Mouse (Mus musculus) cerebellum, adult 11-12 months (tissue): ENCODE measurements around the gene Cyp39a1.

Experiments
- DNase-seq: peaks from one replicate; pipeline ENCODE4 v3.0.0; 2022

The Cyp39a1 gene

DNA sequence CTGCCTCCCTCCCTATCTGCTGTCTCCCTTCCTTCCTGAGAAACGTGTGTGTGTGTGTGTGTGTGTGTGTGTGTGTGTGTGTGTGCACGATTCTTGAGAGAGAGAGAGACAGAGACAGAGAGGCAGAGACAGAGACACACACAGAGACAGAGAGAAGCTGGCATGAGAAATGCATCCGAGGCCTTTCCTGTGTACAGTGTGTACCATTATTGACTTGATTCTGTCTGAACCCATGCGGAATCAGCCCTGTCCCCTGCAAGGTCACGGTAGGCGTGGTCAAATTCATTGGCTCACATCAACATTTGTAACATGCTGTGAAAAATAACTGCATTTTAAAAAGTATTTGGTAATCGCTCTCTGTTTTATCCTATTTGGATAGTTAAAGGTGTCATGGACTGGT lies 16.9 kb downstream of the Cyp39a1 start:
- no peak for DNase-seq

GRCm38 (mm10) chr17:43684638-43685037 lies 17.4 kb downstream of the Cyp39a1 start:
- no peak for DNase-seq

DNA sequence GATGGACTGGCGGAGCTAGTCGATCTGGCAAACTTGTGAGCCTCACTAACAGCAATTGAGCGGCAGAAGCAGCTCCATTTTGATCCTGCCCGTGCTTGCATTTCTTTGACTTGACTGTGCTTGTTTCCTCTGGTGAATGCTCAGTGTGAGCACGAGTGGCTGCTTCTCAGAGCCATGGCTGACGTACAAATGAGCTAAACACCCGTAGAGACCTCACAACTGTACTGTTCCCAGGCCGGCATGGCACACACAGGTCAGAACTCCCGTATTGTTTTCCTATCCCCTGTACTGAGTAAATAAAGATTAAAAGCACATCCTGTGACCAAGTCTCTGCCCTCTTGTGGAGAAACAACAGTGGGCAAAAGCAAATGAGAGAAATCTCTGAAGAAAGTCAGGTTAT lies 22.4 kb downstream of the Cyp39a1 start:
- no peak for DNase-seq

DNA sequence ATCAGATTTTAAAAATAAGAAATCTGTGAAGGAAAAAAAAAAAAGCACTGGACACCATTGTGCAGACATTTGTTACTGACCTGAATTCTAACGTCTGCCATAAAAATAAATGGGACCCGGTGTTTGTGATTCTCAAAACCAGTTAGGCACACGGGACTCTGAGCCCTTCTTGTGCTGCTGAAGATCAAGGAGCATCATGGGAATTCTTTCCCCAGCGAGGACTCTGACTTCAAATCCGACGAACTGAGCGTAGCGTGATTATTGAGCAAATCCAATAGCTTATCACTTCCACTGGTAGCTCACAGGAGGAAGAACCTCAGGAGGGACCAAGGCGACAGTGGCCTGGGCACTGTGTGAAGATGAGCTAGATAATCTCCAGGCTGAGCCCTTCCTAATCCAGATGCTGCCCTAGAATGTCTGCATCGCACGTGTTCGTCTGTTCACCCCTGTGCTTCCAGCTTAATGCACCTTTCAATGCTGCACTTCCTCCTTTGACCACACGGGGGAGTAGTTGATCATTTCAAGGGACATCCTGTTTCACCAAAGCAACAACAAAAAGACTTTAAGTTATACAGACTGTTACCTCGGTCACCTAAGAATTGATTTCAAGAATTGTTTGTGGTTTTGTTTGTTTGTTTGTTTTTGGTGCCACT lies 31.9 kb downstream of the Cyp39a1 start:
- DNase-seq, result peak; percentile 28

DNA sequence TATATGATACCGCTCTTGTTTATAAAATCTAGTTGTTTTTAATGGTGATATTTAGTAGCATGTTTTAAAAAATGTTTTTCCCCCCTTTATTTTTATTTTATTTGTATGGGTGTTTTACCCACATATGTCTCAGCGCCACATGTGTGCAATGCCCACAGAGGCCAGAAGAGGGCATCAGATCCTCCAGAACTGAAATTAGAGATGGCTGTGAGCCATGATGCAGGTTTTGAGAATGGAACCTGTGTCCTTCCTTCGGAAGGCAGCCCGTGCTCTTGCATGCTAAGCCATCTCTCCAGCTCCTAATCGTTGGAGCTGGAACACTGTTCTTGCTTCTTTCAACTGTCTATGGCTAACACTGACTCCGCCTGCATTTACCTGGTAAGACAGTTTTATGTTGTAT lies 33.8 kb downstream of the Cyp39a1 start:
- DNase-seq, result peak; percentile 27

DNA sequence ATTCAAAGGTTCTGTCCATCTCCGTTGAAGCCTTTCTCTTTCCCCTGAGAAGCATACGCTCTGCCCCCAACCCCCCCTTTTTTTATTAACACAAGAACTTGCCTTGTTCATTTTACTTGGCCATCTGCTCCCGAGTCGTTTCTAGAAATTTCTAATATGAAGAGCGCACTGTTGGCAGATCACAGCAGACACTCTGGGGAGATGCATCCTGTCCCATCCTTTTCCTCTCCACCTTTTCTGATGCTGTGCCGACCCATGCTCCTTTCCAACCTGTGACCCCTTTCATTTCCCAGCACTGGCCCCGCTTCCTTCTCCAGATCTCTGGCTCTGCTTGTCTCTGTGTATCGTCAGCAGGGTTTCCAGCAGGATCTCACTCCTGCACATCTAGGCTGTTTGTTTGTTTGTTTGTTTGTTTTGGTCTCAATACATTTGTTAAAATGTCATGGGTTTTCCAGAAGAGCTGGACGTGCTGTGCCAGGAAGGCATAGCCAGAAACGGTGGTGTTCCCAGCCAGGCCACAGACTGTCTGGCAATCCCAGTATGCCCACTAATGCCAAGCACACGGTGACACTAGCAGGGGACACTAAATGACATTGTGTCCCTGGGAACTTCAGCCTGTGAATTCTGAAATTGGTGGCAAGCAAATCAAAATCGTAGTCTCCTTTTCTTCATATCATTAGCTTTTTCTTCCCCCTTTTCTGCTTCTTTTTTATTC lies 37.1 kb downstream of the Cyp39a1 start:
- peak; percentile 45 for DNase-seq

DNA sequence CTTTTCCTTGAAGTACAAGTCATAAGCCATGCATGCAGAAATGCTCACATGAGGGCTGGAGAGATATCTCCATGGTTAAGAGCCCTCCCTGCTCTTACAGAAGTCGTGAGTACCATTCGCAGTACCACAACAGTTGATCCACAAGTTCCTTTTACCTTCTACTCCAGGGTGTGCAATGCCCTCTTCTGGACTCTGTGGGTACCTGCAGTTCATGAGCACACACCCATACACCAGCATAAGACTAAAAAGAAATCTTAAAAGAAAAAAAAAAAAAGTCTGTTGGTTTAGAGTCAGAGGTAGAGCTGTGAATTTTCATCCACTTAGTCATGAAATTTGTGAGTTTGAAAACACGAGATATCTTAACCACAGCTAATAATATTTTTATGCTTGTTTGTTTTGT lies 39.5 kb downstream of the Cyp39a1 start:
- DNase-seq, result no peak

- DNase-seq, result no peak
Measured at GRCm38 (mm10) chr17:43707254-43707653, 40.0 kb downstream of the Cyp39a1 start.

DNA sequence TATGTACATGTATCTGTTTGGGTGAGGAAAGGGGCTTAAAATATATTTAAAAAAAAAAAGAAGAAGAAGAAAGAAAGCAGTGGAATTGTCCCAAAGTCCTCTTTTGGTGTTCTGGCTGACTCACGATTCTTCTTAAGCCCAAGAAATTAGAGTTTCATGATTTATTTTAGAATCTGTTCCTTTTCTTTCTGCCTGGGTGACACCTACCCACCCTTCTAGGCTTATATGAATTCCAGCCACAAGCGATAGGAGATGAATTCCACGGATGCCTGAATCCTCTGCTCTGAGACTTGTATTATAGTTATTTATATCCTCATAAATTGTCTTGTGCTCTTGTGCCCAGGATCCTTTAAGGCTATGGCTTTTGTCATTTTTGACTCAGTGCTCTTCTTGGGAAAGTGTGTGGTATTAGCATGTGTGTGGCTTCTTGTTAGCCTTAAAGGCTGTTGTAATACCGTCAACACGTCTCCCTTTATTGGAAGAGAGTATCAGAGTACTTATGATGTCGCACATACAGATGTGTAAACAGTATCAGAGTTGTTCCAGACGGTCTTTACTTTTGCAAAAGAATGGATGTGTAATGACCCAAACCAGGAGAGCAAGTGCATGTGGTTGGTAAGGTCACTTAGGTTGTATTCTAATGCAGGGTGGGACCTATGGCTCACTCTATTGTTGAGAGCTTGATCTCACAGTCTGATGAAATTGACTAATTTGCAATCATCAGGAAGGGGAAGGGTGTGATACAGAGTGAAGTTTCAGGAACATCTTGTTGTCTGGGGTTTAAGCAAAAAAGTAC lies 44.5 kb downstream of the Cyp39a1 start:
- no peak for DNase-seq

GRCm38 (mm10) chr17:43714191-43714590 lies 47.0 kb downstream of the Cyp39a1 start:
- DNase-seq, result no peak

GRCm38 (mm10) chr17:43716601-43717000 lies 49.4 kb downstream of the Cyp39a1 start:
- DNase-seq, result no peak

DNA sequence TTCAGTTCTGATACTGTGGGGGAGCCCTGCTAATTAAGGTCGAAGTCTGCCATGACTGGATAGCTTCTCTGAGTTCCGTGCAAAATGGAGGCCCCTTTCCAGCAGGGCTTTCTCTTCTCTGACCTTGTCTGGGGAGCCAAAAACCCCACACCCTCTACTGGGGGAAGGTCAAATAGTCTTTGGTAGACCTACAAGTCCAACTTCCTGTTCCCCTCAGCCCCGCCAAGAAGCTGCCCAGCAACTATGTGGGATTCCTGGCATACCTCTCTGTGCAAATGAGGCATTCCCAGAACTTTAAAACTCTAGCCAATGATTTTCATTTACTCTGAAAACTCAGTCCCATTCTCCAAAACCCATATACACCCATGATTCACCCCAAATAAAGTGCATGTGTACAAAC lies 52.2 kb downstream of the Cyp39a1 start:
- no peak for DNase-seq

- DNase-seq, result no peak
Measured at GRCm38 (mm10) chr17:43724480-43724879, 57.3 kb downstream of the Cyp39a1 start.

DNA sequence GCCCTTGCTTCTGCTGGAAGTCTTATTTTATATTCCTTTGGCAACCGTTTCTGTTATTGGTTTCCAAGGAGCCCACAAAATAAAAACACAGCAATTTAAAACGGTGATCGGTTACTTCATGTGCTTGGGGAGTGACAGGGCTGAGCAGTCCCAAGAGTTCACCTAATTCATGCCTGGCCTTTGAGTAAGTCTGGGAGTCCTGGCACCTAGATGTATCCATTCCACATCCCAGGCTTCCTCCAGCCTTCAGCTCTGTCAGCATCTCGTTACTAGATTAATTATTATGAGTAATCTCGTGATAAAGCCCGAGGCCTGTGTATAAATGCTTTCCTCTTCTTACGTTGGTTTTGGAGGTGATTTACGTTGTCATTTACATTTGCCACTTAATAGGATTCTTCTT lies 64.1 kb downstream of the Cyp39a1 start:
- DNase-seq, result no peak

DNA sequence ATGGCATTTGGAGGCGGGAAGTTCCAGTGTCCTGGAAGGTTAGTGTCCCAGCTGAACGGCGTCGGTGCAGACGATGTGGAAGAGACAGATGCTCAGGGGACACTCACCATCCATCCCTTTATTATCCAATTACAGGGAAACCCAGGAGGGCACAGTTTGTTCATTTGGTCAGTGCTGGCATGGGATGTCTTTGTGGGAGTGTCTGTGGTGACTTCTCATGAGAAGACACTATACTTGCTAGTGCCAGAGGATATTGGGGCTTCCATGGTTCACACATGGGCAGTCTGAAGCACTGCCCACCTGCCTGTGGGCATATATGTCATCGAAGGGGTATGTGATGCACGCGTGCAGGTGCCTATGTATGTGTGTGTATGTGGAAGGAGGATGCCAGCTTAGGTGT lies 64.8 kb downstream of the Cyp39a1 start:
- no peak for DNase-seq

- DNase-seq, result no peak
Measured at GRCm38 (mm10) chr17:43734252-43734651, 67.0 kb downstream of the Cyp39a1 start.

DNA sequence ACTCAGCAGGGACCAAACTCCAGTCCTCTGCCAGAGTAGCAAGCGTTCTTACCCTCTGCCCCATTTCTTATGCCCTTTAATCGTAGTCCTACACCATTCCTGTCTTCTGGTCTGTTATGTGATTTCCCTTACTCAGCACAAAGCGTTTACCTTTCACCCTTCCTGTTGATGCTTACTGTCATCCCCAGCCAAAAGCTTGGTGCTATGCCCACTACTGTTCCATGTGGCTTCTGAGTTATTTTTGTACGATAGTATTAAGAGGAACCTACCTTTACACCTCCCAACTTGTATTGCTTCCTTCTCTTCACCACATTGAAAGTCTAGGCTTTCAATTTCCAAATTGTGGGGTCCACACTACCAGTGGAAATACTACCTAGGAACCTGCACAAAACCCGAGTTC lies 76.7 kb downstream of the Cyp39a1 start:
- DNase-seq, result no peak

- no peak for DNase-seq
Measured at GRCm38 (mm10) chr17:43744425-43744824, 77.2 kb downstream of the Cyp39a1 start.

DNA sequence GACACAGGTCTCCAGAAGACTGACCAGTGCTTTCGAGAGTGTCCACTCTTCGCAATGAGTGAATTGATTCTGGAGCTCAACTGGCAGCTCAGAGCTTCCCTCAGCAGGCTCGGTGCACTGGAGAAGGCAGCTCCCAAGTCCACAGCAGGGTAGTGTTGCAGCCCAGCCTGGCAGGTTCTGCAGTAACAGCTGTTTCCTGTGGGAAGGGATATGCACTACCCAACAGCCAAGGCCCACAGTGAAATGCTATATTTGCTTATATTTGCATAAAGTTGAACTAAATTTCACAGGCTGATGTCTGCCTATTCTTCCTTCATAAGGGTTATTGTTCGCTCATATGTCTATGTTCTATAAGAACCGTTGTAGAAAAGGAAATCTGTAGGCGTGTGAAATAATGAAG lies 83.9 kb downstream of the Cyp39a1 start:
- DNase-seq, result no peak

- no peak for DNase-seq
Measured at GRCm38 (mm10) chr17:43752811-43753210, 85.6 kb downstream of the Cyp39a1 start.

DNA sequence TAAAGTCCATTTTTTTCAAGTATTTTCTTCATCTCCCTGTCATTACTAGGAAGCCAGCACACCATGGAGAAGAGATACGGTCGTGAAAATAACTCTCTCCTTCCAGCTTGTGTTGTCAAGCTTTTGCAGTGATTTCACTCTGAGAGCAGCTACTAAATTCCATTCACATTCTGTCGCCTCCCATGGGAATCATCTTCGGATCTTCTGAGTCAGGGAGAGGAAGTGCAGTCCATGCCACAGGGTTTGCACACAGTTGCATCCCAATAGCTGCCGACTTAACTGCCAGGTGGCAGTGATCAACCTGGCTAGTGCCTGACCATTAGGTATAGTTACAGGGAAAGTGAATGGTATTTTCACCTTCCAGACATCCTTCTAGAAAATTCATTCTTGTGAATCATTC lies 87.5 kb downstream of the Cyp39a1 start:
- DNase-seq, result no peak

DNA sequence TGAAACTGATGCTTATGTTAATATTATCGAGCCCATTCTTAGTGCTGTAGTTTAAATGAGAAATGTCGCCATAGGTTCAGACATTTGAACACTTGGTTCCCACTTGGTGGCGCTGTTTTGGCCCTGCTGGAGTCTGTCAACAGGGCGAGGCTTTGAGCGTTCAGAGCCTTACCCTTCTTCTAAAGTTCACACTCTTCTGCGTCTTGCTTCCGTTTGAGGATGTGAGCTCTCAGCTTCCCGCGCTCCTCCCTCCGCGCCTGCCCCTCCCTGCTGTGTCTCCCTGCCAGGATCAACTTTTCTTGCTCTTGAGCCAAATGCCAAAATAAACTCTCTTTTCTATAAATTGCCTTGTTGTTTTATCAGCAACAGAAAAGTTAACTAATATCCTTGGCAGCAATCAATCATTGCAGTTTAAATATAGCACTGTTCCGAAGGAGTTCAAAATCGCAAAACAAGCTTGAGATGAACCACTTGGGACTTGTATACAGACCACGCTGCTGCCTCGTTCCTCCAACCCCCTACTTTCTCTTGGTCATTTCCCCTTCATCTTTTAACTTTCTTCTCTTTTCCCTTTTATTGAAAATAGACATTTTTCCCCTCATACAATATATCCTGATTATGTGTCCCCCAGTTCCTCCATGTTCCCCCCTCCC lies 91.5 kb downstream of the Cyp39a1 start:
- no peak for DNase-seq

GRCm38 (mm10) chr17:43784531-43784930 lies 117.3 kb downstream of the Cyp39a1 start:
- no peak for DNase-seq

GRCm38 (mm10) chr17:43788222-43788621 lies 121.0 kb downstream of the Cyp39a1 start:
- no peak for DNase-seq
